Mouse (Mus musculus) cortical plate, adult 2 months (tissue): ENCODE results near the gene Polr1d. TPM values are rescaled to one million over a fixed set of nuclear protein-coding genes. Genes with fewer than 3 reads are reported as not detected.

ENCODE experiments used
- H3K27ac ChIP-seq: fragments of 200-500 bp; 2 replicates; pipeline ENCODE4 v1.5.1; 2012; ENCODE audit warnings: low read length, control low read depth, inconsistent platforms; ENCODE audit not compliant: insufficient read depth
- H3K4me1 ChIP-seq: fragments of 200-500 bp; 2 replicates; pipeline ENCODE4 v1.6.1; 2011; ENCODE audit warnings: low read length; ENCODE audit not compliant: control insufficient read depth, insufficient read depth
- H3K4me3 ChIP-seq: fragments of 200-500 bp; 2 replicates; pipeline ENCODE4 v1.5.1; 2011; ENCODE audit warnings: mild to moderate bottlenecking, low read length, control low read depth; ENCODE audit not compliant: insufficient read depth
- CTCF ChIP-seq: fragments of 200-500 bp; IDR thresholded peaks from 2 replicates; pipeline ENCODE4 v1.5.1; 2011; ENCODE audit warnings: mild to moderate bottlenecking, control low read depth, low read length; ENCODE audit not compliant: insufficient read depth; ENCODE audit errors: extremely low read depth
- POLR2A ChIP-seq: fragments of 200-500 bp; IDR thresholded peaks from 2 replicates; pipeline ENCODE4 v1.6.1; 2011; ENCODE audit warnings: mild to moderate bottlenecking, low read length, control low read depth; ENCODE audit not compliant: insufficient read depth; ENCODE audit errors: extremely low read depth
- polyA plus RNA-seq: library from polyadenylated mRNA; depleted of rRNA; stranded (reverse); fragments of >200 nt; gene quantifications from 2 replicates; pipeline ENCODE4 v1.2.3, GENCODE M21; 2012

Gene Polr1d
- polyA plus RNA-seq, 1 experiment, result 73.0 TPM

DNA sequence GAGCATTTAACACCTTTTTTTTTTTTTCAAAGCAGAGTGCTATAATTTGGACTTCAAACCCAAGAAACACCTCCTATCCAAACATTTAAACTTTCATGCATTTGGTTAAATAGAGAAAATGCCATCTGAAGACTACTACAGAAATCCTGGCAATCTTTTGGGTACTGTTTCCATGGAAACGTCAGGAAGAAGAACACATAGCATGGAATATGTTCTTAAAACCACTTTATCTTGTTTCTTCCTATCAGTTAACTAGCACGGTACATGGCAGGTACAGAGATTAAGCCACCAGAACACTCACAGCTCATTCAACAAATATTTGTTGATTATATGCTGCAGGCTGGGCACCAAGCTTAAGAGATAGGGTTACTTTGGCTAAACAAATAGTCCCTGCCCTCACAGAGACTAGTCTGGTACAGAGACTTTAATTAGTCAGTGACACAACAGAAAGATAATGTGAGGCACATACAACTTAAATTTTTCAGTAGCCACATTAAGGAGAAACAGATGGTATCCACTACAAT, 22.0 kb upstream of the Polr1d start:
- no peak overlapping the region for H3K27ac ChIP-seq
- H3K4me1 ChIP-seq, result no peaks in the 10 kb centered on the region; the same call in none of the 2 replicates
- H3K4me3 ChIP-seq, result no peak overlapping the region
- TF ChIP-seq CTCF (no peak), POLR2A (no peak)

DNA sequence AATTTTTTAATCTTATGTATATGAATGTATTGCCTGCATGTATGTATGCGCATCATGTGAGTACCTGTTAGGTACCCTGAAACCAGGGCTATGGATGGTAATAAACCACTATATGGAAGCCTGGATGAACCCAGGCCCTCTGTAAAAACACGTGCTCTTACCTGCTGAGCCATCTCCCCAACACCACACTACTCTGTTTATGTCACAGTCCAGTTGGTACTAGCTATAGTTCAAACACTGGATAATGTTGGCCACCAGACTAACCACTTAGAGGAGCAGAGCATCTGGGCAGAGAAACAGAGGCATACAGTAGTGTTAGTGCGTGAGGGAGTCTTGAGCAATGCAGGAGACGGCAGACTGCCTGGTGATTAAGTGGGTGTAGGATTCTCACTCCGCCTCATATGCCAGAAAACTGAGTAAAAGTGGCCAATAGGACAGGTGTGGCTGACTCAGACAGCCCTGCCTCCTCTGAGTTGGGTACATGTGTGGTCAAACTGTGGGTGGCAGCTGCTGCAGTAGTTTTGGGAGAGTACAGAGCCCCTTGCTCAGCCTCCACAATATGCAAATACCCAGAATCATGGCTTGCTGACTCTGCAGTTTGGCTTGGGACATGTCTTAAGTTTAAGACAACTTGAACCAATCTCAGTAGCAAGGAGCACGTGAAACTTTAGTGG, 21.1 kb upstream of the Polr1d start:
- Histone ChIP-seq H3K4me3 (no peak overlapping the region), H3K4me1 (no peaks in the 10 kb centered on the region; the same call in none of the 2 replicates), H3K27ac (no peak overlapping the region)
- TF ChIP-seq CTCF (no peak), POLR2A (no peak)

DNA sequence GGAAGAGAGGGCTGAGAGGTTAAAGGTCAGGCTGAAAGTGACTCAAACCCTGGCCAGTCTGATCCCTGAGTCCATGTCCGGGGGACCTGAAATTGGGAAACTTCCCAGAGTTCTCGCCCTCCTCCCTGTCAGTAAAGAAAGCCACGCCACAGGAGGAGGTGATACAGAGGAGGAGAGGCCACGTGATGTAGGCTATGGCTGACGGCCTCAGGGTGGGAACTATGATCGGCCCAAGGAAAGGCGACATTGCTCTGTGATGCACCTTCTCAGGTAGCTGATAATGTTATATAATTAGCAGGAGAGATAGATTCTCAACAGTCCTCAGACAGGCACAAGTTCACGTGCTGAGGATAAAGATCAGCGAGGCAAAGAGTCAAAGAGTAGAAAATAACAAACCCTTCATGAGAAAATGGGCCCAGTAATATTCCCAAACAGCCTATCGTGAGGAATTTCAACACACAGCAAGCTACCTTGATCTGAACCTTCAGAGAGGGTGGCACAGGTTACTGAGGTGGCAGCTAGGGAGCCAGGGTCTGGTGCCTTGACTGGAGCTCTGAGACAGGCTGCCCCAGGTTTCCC, 20.0 kb upstream of the Polr1d start:
- Histone ChIP-seq H3K4me1 (no peaks in the 10 kb centered on the region; the same call in none of the 2 replicates), H3K4me3 (no peak overlapping the region), H3K27ac (no peak overlapping the region)
- no peak for TF ChIP-seq CTCF
- no peak for TF ChIP-seq POLR2A

GRCm38 (mm10) chr5:147057626-147058414, 19.0 kb upstream of the Polr1d start:
- TF ChIP-seq CTCF (no peak), POLR2A (no peak)
- H3K4me3 ChIP-seq, result no peak overlapping the region
- H3K4me1 ChIP-seq, result no peaks in the 10 kb centered on the region; the same call in none of the 2 replicates
- no peak overlapping the region for H3K27ac ChIP-seq

- H3K4me3 ChIP-seq, result no peak overlapping the region
- no peak overlapping the region for H3K27ac ChIP-seq
- H3K4me1 ChIP-seq, result no peaks in the 10 kb centered on the region; the same call in none of the 2 replicates
- TF ChIP-seq POLR2A (no peak), CTCF (no peak)
These were observed 18.2 kb upstream of the Polr1d start for GRCm38 (mm10) chr5:147058661-147059060.

DNA sequence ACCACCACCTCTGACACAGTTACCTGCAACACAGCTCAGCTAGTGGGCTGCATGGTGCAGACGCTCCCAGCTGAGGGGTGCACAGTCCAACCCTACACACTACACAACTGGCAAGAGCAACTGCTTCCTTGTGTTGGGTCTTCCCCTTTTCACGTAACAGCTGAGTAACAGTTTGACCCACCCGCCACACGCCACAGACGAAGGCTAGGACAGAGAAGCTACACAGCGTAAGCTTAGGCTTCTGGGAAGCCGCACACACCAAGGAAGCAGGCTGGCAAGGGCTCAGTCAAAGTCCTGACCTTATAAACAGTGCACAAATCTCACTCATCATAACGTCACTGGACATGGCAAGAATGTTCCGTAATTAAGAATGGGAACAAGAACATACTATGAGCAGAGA, 17.5 kb upstream of the Polr1d start:
- no peak for TF ChIP-seq CTCF
- no peak for TF ChIP-seq POLR2A
- Histone ChIP-seq H3K27ac (no peak overlapping the region), H3K4me1 (peaks cover 3% of the 10 kb centered on the region), H3K4me3 (no peak overlapping the region)

GRCm38 (mm10) chr5:147060024-147060423, 16.8 kb upstream of the Polr1d start:
- peaks cover 4% of the 10 kb centered on the region for H3K4me1 ChIP-seq

GRCm38 (mm10) chr5:147063215-147063661, 13.6 kb upstream of the Polr1d start:
- TF ChIP-seq CTCF (no peak), POLR2A (no peak)
- Histone ChIP-seq H3K27ac (no peak overlapping the region), H3K4me3 (no peak overlapping the region), H3K4me1 (peaks cover 4% of the 10 kb centered on the region)

More at GRCm38 (mm10) chr5:147060024-147060423, 16.8 kb upstream of the Polr1d start:
- no peak for TF ChIP-seq CTCF
- Histone ChIP-seq H3K27ac (no peak overlapping the region), H3K4me3 (no peak overlapping the region)

DNA sequence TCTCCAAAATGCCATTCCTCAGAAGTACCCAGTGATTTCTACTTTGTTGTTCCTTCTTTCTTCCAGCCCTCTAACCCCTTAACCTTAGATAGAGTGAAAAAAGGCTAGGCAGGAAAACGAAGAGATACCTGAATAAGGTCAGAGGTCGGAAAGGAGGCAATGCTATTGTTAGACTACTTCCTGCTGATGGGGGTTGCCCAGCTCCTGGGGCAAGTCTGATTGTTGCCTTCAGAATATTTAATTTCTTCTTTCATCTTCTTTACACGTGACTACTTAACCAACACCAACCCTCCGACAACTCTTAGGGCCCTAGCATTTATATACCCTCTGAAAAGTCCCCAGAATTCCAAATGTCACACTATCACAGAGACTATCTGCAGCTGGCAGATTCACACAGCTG, 10.7 kb upstream of the Polr1d start:
- peaks cover 4% of the 10 kb centered on the region; the same call in 1 of the 2 replicates for H3K4me1 ChIP-seq
- TF ChIP-seq POLR2A (no peak), CTCF (no peak)
- no peak overlapping the region for H3K4me3 ChIP-seq
- no peak overlapping the region for H3K27ac ChIP-seq
